Mouse (Mus musculus) ES-Bruce4 (cell line): ENCODE data around the gene Ankrd28. TPM values are rescaled to one million over a fixed set of nuclear protein-coding genes. Genes with fewer than 3 reads are reported as not detected.

Source experiments
- H3K27ac ChIP-seq: 2 replicates; pipeline ENCODE4 v1.5.1; 2012; ENCODE audit warnings: low read length, inconsistent platforms; ENCODE audit not compliant: insufficient read depth
- H3K27me3 ChIP-seq: 2 replicates; pipeline ENCODE4 v1.6.1; 2012; ENCODE audit warnings: mild to moderate bottlenecking, low read length, inconsistent platforms; ENCODE audit not compliant: control insufficient read depth, poor library complexity, insufficient read depth, severe bottlenecking
- H3K36me3 ChIP-seq: 2 replicates; pipeline ENCODE4 v1.6.1; 2012; ENCODE audit warnings: inconsistent platforms, mild to moderate bottlenecking, low read length, moderate library complexity; ENCODE audit not compliant: control insufficient read depth, poor library complexity, insufficient read depth, severe bottlenecking
- H3K4me1 ChIP-seq: one replicate; pipeline ENCODE4 v1.8.1; 2011; ENCODE audit warnings: low read length; ENCODE audit not compliant: control insufficient read depth, insufficient read depth
- H3K4me3 ChIP-seq: 2 replicates; pipeline ENCODE4 v1.5.1; 2011; ENCODE audit warnings: low read depth, mild to moderate bottlenecking, low read length
- H3K9ac ChIP-seq: 2 replicates; pipeline ENCODE4 v1.6.1; 2012; ENCODE audit warnings: low read depth, mild to moderate bottlenecking, inconsistent platforms; ENCODE audit not compliant: poor library complexity, severe bottlenecking
- H3K9me3 ChIP-seq: replicated peaks from 2 replicates; pipeline ENCODE4 v1.6.1; 2012; ENCODE audit warnings: mild to moderate bottlenecking, low read length, inconsistent platforms; ENCODE audit not compliant: control insufficient read depth, poor library complexity, insufficient read depth, severe bottlenecking
- CTCF ChIP-seq: IDR thresholded peaks from one replicate; pipeline ENCODE4 v1.8.1; 2011; ENCODE audit warnings: low read depth, low read length
- EP300 ChIP-seq: IDR thresholded peaks from 2 replicates; pipeline ENCODE4 v1.6.1; 2011; ENCODE audit warnings: low read depth, low read length; ENCODE audit not compliant: insufficient read depth
- POLR2A ChIP-seq: IDR thresholded peaks from one replicate; pipeline ENCODE4 v1.8.1; 2011; ENCODE audit warnings: low read length; ENCODE audit not compliant: insufficient read depth
- polyA plus RNA-seq: library from polyadenylated mRNA; stranded (reverse); fragments of >200 nt; gene quantifications from 2 replicates; pipeline ENCODE4 v1.2.4, GENCODE M21; 2011; ENCODE audit warnings: low read depth; ENCODE audit not compliant: missing spikeins, insufficient read depth, insufficient read length

The Ankrd28 gene
- polyA plus RNA-seq, 1 experiment, result 104 TPM

GRCm38 (mm10) chr14:31858679-31859078 lies 28.2 kb upstream of the Ankrd28 start:
- peaks cover 14% of the 10 kb centered on the region; the same call in 1 of the 2 replicates for H3K9me3 ChIP-seq
- no peaks in the 10 kb centered on the region for H3K27me3 ChIP-seq
- H3K4me3 ChIP-seq, result no peak overlapping the region
- TF ChIP-seq EP300 (no peak), CTCF (no peak), POLR2A (no peak)
- no peaks in the 10 kb centered on the region for H3K4me1 ChIP-seq
- H3K36me3 ChIP-seq, result no peaks in the 10 kb centered on the region
- H3K27ac ChIP-seq, result no peak overlapping the region
- no peak overlapping the region for H3K9ac ChIP-seq

DNA sequence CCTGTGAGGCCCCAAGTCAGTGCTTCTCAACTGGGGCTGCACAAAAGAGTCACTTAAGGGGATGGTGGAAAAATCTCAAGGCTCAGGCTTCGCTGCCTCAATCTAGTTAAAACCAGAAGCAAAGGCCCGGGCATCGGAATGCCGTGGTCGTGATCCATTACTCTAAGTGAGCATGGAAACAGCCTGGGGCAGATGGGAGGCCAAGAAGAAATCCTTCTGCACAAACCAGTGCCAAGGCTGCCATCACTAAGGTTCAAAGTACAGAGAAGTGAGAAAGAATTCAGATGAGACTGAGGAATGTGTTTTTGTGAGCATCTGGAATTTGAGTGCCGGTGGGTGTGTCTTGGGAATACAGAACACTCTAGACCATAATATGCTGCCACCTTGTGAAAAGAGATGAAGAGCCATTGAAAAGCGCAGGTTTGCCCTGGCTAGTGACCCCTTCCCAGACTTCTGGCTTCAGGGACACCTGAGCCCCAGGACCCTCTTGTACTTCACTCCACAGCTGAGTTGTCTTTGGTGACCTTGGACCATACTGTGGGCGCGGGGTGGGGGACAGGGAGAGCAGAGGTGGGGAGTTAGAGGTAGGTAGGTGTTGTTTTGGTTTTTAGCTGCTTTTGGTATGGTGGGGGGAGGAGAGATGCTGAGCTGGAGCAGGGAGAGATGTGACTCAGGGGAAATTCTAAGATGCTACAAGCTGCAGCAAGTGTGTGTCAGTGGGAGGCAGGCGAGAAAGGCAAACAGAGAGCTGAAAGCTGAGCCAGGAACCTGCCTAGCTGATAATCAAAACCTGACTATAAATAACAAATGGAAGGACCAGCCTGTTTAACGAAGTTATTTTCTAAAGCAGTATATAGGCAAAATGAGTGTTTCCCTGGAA lies 26.9 kb upstream of the Ankrd28 start:
- Histone ChIP-seq H3K27me3 (no peaks in the 10 kb centered on the region), H3K9ac (no peak overlapping the region), H3K36me3 (no peaks in the 10 kb centered on the region), H3K27ac (no peak overlapping the region), H3K9me3 (peaks cover 6% of the 10 kb centered on the region; the same call in 1 of the 2 replicates), H3K4me1 (no peaks in the 10 kb centered on the region), H3K4me3 (no peak overlapping the region)
- no peak for TF ChIP-seq CTCF
- TF ChIP-seq POLR2A, result no peak

DNA sequence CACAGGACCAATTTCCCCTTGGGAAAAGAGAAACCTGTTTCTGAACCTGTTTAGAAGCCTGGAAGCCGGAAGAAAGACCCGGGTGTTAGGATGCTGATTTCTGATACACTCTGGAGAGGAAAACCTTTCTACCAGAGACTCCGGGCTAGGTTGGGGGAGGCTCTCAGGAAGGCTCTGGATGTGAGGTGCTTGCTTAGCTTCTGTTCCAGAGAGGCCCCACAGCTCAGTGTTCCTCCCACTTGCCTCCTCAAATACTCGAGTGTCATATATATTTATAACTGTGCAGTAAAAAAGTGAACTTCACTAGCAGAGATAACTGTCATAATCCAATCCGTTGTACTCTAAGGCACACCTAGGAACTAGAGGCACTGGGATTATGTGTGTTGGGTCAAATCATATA lies 25.6 kb upstream of the Ankrd28 start:
- Histone ChIP-seq H3K9me3 (no peaks in the 10 kb centered on the region; the same call in 1 of the 2 replicates), H3K27ac (no peak overlapping the region), H3K9ac (no peak overlapping the region), H3K27me3 (no peaks in the 10 kb centered on the region), H3K36me3 (no peaks in the 10 kb centered on the region), H3K4me1 (no peaks in the 10 kb centered on the region), H3K4me3 (no peak overlapping the region)
- TF ChIP-seq EP300 (no peak), CTCF (no peak), POLR2A (no peak)

- Histone ChIP-seq H3K27me3 (no peaks in the 10 kb centered on the region), H3K36me3 (no peaks in the 10 kb centered on the region), H3K9me3 (no peaks in the 10 kb centered on the region), H3K4me3 (no peak overlapping the region), H3K4me1 (no peaks in the 10 kb centered on the region), H3K9ac (no peak overlapping the region), H3K27ac (no peak overlapping the region)
- TF ChIP-seq EP300 (no peak), POLR2A (no peak), CTCF (no peak)
These were observed 24.2 kb upstream of the Ankrd28 start for GRCm38 (mm10) chr14:31854667-31855066.

- Histone ChIP-seq H3K27me3 (no peaks in the 10 kb centered on the region), H3K4me3 (no peak overlapping the region), H3K4me1 (no peaks in the 10 kb centered on the region), H3K36me3 (no peaks in the 10 kb centered on the region), H3K9ac (no peak overlapping the region), H3K27ac (no peak overlapping the region), H3K9me3 (no peaks in the 10 kb centered on the region; the same call in 1 of the 2 replicates)
- TF ChIP-seq POLR2A (no peak), CTCF (no peak), EP300 (no peak)
These were observed 13.1 kb upstream of the Ankrd28 start for GRCm38 (mm10) chr14:31843571-31843970.

- Histone ChIP-seq H3K27me3 (no peaks in the 10 kb centered on the region), H3K4me1 (peaks cover 2% of the 10 kb centered on the region), H3K4me3 (no peak overlapping the region), H3K27ac (no peak overlapping the region), H3K36me3 (no peaks in the 10 kb centered on the region), H3K9ac (peak overlapping the region; percentile 52; the same call in 1 of the 2 replicates), H3K9me3 (no peaks in the 10 kb centered on the region)
- TF ChIP-seq EP300, result no peak
- TF ChIP-seq CTCF, result no peak
These were observed 1.6 kb upstream of the Ankrd28 start for GRCm38 (mm10) chr14:31832022-31832421.
